Mouse (Mus musculus): Measurements from ENCODE around the gene Dcun1d2.

DNA sequence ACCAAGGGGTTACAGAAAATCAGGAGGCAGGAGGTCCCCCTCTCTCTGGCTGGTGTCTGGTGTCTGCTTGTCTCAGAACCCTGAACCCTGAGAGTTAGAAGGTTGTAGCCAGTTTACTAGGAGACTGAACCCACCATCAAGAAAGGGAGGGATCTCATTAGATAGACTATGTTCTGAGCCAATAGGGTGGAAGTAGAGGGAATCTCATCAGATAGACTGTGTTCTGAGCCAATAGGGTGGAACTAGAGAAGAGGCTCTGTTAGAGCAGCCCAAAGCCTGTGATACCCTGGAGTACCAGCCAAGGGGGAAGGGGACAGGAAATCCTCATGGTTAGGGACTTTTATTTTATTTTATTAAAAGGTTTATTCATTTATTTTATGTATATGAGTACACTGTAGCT is 69.9 kb downstream of the Dcun1d2 start:
- TF ChIP-seq CTCF (conservative IDR thresholded peaks at IDR 0.05; ENCODE audit: low read length), result no peak
- no peak for TF ChIP-seq NANOG (IDR thresholded peaks at IDR 0.05; ENCODE audit: borderline replicate concordance, low read length)
- no peak for TF ChIP-seq POU5F1 (IDR thresholded peaks at IDR 0.05; ENCODE audit: borderline replicate concordance, low read length)
